Mouse (Mus musculus) left cerebral cortex, postnatal 4 days (tissue): ENCODE results near the gene Rpl35a. TPM values are rescaled to one million over a fixed set of nuclear protein-coding genes. Genes with fewer than 3 reads are reported as not detected.

Experiments
- DNase-seq: peaks from one replicate; pipeline ENCODE4 v3.0.0-alpha.2; 2022
- intact Hi-C: fragments of 180-260 bp; cut with DNase I; formaldehyde crosslinking; loops from one replicate; pipeline ENCODE4 v1.15.1; 2025
- total RNA-seq, 2 experiments: library from RNA; stranded (reverse); gene quantifications; 2 replicates each; pipeline ENCODE4 v1.2.3; 2021

The Rpl35a gene
- total RNA-seq: 100 to 1,000 TPM; 300 to 327 TPM

DNA sequence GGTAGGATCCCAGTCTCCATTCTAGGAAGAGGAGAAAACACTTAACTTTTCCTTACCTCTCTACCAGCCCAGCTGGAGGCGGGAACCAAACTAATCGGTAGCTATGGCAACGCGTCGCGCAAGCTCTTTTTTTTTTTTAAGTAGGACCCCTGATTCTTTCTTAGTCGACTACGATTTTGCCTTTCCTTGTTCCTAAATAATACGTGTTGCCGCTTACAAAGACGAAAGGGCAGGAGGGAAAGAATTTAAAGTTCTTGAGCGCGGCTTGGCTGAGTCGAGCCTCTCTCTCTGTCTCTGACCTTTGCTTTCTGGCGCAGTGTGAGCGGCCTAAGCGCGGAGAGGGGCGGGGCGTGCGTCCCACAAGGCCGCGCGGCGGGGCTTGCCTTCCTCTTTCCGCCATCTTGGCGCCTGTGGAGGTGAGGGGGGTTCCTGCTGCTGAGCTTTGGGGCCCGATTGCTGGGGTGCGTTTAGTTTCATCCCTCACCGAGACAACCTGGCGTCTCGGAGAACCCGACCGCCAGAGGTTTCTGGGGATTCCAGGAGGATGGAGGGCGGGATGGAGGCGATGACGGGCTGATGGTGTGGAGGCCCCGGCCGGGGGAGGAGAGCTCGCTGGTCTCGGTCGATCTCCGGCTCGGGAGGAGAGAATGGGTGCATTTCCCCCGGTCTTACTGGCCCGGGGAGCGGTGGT is at the start of gene Rpl35a, which contains the start of gene Iqcg:
Rpl35a (plus strand) TSS at position 359 of the 691 bp plus-strand sequence.
Iqcg (minus strand) TSS at position 124 of the 691 bp plus-strand sequence.
- peak; percentile 90 for DNase-seq
- intact Hi-C loops: no loop called here

GRCm38 (mm10) chr16:33006888-33007287 is 49.4 kb upstream of the Rpl35a start:
- intact Hi-C loops: no loop called here
- peak; percentile 48 for DNase-seq

- intact Hi-C loops: no loop called here
- no peak for DNase-seq
Observed at GRCm38 (mm10) chr16:33007436-33007835, 48.8 kb upstream of the Rpl35a start.

DNA sequence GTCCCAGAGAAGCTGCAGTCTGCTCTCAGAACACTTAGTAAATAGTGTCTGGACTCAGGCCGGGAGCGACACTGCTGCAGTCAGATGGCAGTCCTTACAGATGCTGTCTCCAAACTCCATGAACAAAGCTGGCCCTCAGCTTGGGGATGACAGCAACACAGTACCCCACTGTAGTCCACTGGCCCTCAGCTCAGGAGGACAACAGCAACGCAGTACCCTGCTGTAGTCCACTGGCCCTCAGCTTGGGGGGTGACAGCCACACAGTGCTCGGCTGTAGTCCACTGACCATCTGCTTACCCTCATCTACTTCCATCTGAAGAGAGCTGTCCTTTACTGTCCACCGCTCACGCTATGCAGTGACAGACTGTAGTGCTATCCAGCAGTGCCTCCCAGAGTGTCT is 46.1 kb upstream of the Rpl35a start:
- intact Hi-C loops: no loop called here
- no peak for DNase-seq

DNA sequence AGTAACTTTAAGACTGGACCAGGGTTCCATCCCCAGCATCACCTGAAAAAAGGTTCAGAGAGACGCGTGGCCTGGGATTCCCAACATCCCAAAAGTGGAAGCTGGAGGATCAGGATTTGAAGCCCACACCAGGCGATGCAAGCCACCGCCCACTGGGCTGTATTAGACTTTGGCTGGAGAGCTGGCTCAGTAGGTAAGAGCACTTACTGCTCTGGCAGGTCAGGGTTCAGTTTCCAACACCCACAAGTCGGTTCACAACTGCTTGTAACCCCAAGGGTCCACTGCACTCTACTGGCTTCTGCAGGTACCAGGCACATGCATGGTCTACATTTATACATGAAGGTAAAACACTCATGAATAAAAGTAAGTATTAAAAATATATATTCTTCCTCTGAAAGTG is 42.5 kb upstream of the Rpl35a start:
- DNase-seq: no peak
- intact Hi-C loops: no loop called here

- no peak for DNase-seq
- intact Hi-C loops: no loop called here
Observed at GRCm38 (mm10) chr16:33014921-33015320, 41.3 kb upstream of the Rpl35a start.

- intact Hi-C loops: no loop called here
- no peak for DNase-seq
Observed at GRCm38 (mm10) chr16:33015396-33015907, 40.8 kb upstream of the Rpl35a start.

GRCm38 (mm10) chr16:33015986-33016385 is 40.3 kb upstream of the Rpl35a start:
- intact Hi-C loops: no loop called here
- DNase-seq: no peak

- intact Hi-C loops: no loop called here
Observed at GRCm38 (mm10) chr16:33017677-33018349, 38.4 kb upstream of the Rpl35a start.

GRCm38 (mm10) chr16:33019117-33019770 is 37.0 kb upstream of the Rpl35a start:
- no peak for DNase-seq
- intact Hi-C loops: no loop called here

More at GRCm38 (mm10) chr16:33017677-33018349, 38.4 kb upstream of the Rpl35a start:
- DNase-seq: no peak

- DNase-seq: no peak
- intact Hi-C loops: no loop called here
Observed at GRCm38 (mm10) chr16:33021381-33021780, 34.9 kb upstream of the Rpl35a start.

GRCm38 (mm10) chr16:33023750-33024149 is 32.5 kb upstream of the Rpl35a start:
- peak; percentile 72 for DNase-seq
- intact Hi-C loops: no loop called here

- intact Hi-C loops: no loop called here
- no peak for DNase-seq
Observed at GRCm38 (mm10) chr16:33024456-33025104, 31.7 kb upstream of the Rpl35a start.

GRCm38 (mm10) chr16:33026357-33026756 is 29.9 kb upstream of the Rpl35a start:
- no peak for DNase-seq
- intact Hi-C loops: no loop called here

GRCm38 (mm10) chr16:33036006-33036405 is 20.2 kb upstream of the Rpl35a start:
- intact Hi-C loops: no loop called here
- no peak for DNase-seq

DNA sequence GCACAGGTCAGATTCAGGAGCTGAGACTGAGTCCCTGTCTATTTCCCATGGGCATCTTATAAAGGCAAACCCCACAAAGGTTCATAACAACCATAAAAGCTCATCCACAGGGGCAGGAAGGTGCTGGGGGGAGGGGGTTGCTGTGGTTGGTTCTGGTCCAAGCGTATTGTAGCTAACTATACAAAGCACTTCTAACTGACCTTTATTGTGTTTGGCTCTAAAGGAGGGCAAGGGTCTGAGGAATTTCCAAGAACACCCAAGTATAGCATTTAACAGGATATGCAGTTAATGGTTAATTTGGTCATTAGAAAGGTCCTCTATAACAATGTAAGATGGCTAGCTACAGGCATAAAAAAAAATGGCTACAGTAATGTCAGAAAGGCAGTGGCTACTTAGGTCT is 13.6 kb upstream of the Rpl35a start:
- intact Hi-C loops: no loop called here
- no peak for DNase-seq

- DNase-seq: no peak
- intact Hi-C loops: no loop called here
Observed at GRCm38 (mm10) chr16:33043268-33043667, 13.0 kb upstream of the Rpl35a start.

- intact Hi-C loops: no loop called here
Observed at GRCm38 (mm10) chr16:33048004-33048403, 8.2 kb upstream of the Rpl35a start.

GRCm38 (mm10) chr16:33048686-33049085 is 7.6 kb upstream of the Rpl35a start:
- DNase-seq: no peak
- intact Hi-C loops: no loop called here

More at GRCm38 (mm10) chr16:33048004-33048403, 8.2 kb upstream of the Rpl35a start:
- DNase-seq: no peak

DNA sequence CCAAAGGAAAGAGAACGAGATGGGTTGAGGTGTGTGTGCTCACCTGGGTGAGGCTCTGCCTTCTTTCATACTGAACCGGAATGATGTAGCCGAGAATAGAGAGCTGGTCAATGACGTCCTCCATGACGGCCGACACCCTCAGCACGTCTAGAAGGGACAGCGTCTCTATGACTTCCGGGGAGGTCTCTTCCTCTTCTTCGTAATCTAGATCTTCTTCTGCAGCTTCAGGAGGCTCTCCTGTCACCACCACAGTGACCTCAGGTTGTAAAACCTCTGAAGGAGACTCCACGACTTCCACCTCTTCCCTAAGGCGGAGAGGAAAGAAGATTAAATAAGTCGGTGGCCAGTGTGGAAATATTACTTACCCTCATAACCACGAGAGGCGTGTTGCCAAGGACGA is 6.4 kb upstream of the Rpl35a start:
- no peak for DNase-seq
- intact Hi-C loops: no loop called here

DNA sequence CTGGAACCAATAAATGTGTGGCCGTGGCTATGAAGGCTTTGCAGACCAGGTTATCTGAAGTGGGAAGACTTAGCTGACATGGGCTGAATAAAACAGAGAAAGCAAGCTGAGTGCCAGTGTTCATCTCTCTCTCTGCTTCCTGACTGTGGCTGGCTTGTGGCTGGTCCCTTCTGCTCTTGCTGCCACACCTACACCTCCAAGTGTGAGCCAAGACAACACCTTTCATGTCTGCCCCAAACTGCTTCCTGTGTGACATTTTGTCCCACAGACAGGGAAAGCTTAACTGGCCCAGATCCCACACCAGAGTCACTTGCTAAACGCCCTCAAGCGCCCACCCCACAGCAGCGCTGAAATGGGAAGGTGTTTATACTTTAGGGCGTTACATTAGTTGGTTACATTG is 3.1 kb upstream of the Rpl35a start:
- no peak for DNase-seq
- intact Hi-C loops: no loop called here
